Mouse (Mus musculus) left cerebral cortex, adult 11 months (tissue): Measurements from ENCODE around the gene Hoxd10.

Experiments used
- DNase-seq: peaks from one replicate; pipeline ENCODE4 v3.0.0; 2022; ENCODE audit warnings: low spot score

Hoxd10 gene

GRCm38 (mm10) chr2:74691022-74691951 is at the start of gene Hoxd10:
Gene Hoxd10, plus strand, starts transcription at chr2:74691924.
- DNase-seq, result no peak

- no peak for DNase-seq
These were observed 49.3 kb upstream of the Hoxd10 start for GRCm38 (mm10) chr2:74642431-74642830.

GRCm38 (mm10) chr2:74645631-74646030 is 46.1 kb upstream of the Hoxd10 start:
- DNase-seq, result no peak

GRCm38 (mm10) chr2:74647082-74647864 is 44.5 kb upstream of the Hoxd10 start:
- DNase-seq, result no peak

- no peak for DNase-seq
These were observed 38.8 kb upstream of the Hoxd10 start for GRCm38 (mm10) chr2:74652996-74653340.

GRCm38 (mm10) chr2:74653781-74654535 is 37.8 kb upstream of the Hoxd10 start:
- DNase-seq, result no peak

GRCm38 (mm10) chr2:74654743-74655419 is 36.8 kb upstream of the Hoxd10 start:
- no peak for DNase-seq

- DNase-seq, result no peak
These were observed 36.3 kb upstream of the Hoxd10 start for GRCm38 (mm10) chr2:74655420-74655781.

- no peak for DNase-seq
These were observed 35.7 kb upstream of the Hoxd10 start for GRCm38 (mm10) chr2:74655821-74656631.

- no peak for DNase-seq
These were observed 35.1 kb upstream of the Hoxd10 start for GRCm38 (mm10) chr2:74656632-74657021.

- no peak for DNase-seq
These were observed 34.3 kb upstream of the Hoxd10 start for GRCm38 (mm10) chr2:74657251-74658023.

GRCm38 (mm10) chr2:74658024-74658666 is 33.6 kb upstream of the Hoxd10 start:
- DNase-seq, result no peak

- DNase-seq, result no peak
These were observed 32.9 kb upstream of the Hoxd10 start for GRCm38 (mm10) chr2:74658667-74659371.

- DNase-seq, result no peak
These were observed 32.2 kb upstream of the Hoxd10 start, which contains the start of gene Evx2 for GRCm38 (mm10) chr2:74659507-74660005. Gene Evx2, minus strand, starts transcription at chr2:74659557.

GRCm38 (mm10) chr2:74660421-74661375 is 31.0 kb upstream of the Hoxd10 start:
- no peak for DNase-seq

- no peak for DNase-seq
These were observed 30.0 kb upstream of the Hoxd10 start for GRCm38 (mm10) chr2:74661685-74662084.

- DNase-seq, result no peak
These were observed 28.3 kb upstream of the Hoxd10 start for GRCm38 (mm10) chr2:74663291-74663925.
